Mouse (Mus musculus) midbrain, embryonic 11.5 days (tissue): ENCODE data around the gene Zdhhc13. TPM values are rescaled to one million over a fixed set of nuclear protein-coding genes. Genes with fewer than 3 reads are reported as not detected.

Experiments used
- ATAC-seq: fragments of 200-750 bp; cut with Nextera tagmentation; 2 replicates; pipeline ENCODE4 v1.8.0; 2017; ENCODE audit warnings: moderate TSS enrichment, moderate library complexity; ENCODE audit not compliant: low FRiP score
- DNase-seq: peaks from one replicate; pipeline ENCODE4 v3.0.0; 2015; ENCODE audit warnings: low spot score; ENCODE audit errors: missing footprints
- H3K27ac ChIP-seq: fragments of 300-500 bp; sonication (generic); 2 replicates; pipeline ENCODE4 v1.5.1; 2014; ENCODE audit warnings: low read depth, low read length
- H3K27me3 ChIP-seq: fragments of 300-500 bp; sonication (generic); 2 replicates; pipeline ENCODE4 v1.6.1; 2014; ENCODE audit warnings: mild to moderate bottlenecking, low read length, moderate library complexity, mixed read lengths; ENCODE audit not compliant: control insufficient read depth, insufficient read depth
- H3K36me3 ChIP-seq: fragments of 300-500 bp; sonication (generic); 2 replicates; pipeline ENCODE4 v1.6.1; 2014; ENCODE audit warnings: mild to moderate bottlenecking, low read length, moderate library complexity, mixed read lengths; ENCODE audit not compliant: control insufficient read depth, insufficient read depth
- H3K4me1 ChIP-seq: fragments of 300-500 bp; sonication (generic); 2 replicates; pipeline ENCODE4 v1.6.1; 2014; ENCODE audit warnings: low read length; ENCODE audit not compliant: control insufficient read depth, insufficient read depth
- H3K4me2 ChIP-seq: fragments of 300-500 bp; sonication (generic); 2 replicates; pipeline ENCODE4 v1.6.1; 2014; ENCODE audit warnings: mild to moderate bottlenecking, moderate library complexity
- H3K4me3 ChIP-seq: fragments of 300-500 bp; sonication (generic); 2 replicates; pipeline ENCODE4 v1.5.1; 2014; ENCODE audit warnings: low read depth, low read length
- H3K9ac ChIP-seq: fragments of 300-500 bp; sonication (generic); 2 replicates; pipeline ENCODE4 v1.6.1; 2014; ENCODE audit warnings: low read length
- H3K9me3 ChIP-seq: fragments of 300-500 bp; sonication (generic); 2 replicates; pipeline ENCODE4 v1.6.1; 2016; ENCODE audit warnings: low read length; ENCODE audit not compliant: control insufficient read depth
- WGBS: fragments of 180-500 bp; shearing (Covaris S2); extraction: QIAGEN DNeasy Blood & Tissue Kit; methylation state at CpG from one replicate; pipeline ENCODE4 v1.1.7; 2014; 5-methylcytosine and 5-hydroxymethylcytosine counted together
- polyA plus RNA-seq: library from polyadenylated mRNA; unstranded; fragments of >200 nt; fragmentation: Nextera tagmentation; extraction: Ambion mirVana; gene quantifications from 2 replicates; pipeline ENCODE4 v1.2.1, GENCODE M21; 2014

Zdhhc13 gene
- polyA plus RNA-seq, 1 experiment from 2014 or later: 37.4 TPM

DNA sequence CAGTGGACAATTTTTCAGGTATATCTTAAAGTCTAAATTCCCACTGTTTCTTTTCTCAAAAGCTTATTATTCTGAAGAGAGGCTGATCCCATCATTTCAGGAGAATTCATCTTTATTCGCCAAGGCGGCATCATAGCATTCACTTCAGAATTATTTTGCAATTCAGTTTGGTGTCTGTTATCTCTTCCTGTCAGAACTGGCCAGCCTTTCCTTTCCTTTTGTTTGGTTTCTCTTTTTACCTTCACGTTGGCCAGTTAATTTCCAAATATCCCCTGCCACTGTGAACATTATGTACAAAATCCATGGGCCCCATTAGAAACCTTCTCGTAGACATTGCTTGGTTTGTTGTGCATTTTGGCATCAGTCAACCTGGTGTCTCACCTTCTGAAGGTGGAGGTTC, 70.6 kb downstream of the Zdhhc13 start:
- H3K27ac ChIP-seq: no peak overlapping the region
- no peak overlapping the region for H3K4me2 ChIP-seq
- H3K36me3 ChIP-seq: no peaks in the 10 kb centered on the region
- no peaks in the 10 kb centered on the region for H3K9me3 ChIP-seq
- H3K4me1 ChIP-seq: no peaks in the 10 kb centered on the region
- 94% methylated on average over 4 of the region's 4 CpGs for WGBS
- no peak overlapping the region for H3K4me3 ChIP-seq
- ATAC-seq: no peak
- H3K9ac ChIP-seq: no peak overlapping the region
- DNase-seq: no peak
- no peaks in the 10 kb centered on the region for H3K27me3 ChIP-seq

DNA sequence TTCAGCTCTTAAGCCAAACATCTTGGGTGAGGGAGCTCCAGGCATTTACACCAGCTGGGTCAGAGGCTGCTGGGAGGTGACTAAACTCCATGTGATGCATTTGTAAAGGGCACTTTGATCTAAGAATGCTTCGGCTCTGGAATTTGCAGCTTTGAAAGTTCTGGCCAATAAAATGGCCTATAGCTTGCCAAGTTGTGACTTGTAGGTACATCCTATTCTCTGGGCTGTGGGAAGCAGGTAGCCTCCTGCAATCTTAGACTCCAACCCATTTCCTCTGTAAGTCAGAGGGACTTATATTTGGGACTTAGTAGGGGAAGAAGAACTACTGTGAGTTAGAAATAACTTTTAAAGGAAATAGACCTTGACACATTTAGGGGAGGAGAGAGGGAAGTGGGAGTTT, 72.1 kb downstream of the Zdhhc13 start:
- Histone ChIP-seq H3K9me3 (no peaks in the 10 kb centered on the region), H3K27me3 (no peaks in the 10 kb centered on the region), H3K4me2 (no peak overlapping the region), H3K4me3 (no peak overlapping the region), H3K4me1 (no peaks in the 10 kb centered on the region), H3K27ac (no peak overlapping the region), H3K9ac (no peak overlapping the region), H3K36me3 (no peaks in the 10 kb centered on the region; the same call in 1 of the 2 replicates)
- ATAC-seq (no peak), DNase-seq (no peak)
- 71% methylated on average over 1 of the region's 1 CpGs for WGBS

DNA sequence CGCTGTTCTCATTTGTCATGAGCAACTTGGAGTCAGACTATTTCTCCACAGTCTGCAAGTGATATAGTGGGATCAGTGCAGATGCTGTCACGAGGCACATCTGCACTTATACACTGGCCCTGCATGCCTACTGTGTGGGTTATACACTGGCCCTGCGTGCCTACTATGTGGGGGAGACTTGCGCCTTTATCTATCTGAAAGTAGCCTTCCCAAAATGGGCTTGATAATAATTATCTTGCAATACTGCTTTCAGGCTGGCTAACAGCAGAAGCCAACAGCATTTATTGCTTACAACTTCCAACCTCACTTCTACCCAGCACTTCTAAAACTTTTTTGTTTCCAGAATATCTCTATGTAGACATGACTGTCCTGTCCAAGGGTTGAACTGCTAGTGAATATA, 73.0 kb downstream of the Zdhhc13 start:
- DNase-seq (no peak), ATAC-seq (no peak)
- no peak overlapping the region for H3K4me2 ChIP-seq
- H3K9me3 ChIP-seq: no peaks in the 10 kb centered on the region
- no peak overlapping the region for H3K4me3 ChIP-seq
- 92% methylated on average over 4 of the region's 4 CpGs for WGBS
- no peaks in the 10 kb centered on the region; the same call in 1 of the 2 replicates for H3K36me3 ChIP-seq
- H3K4me1 ChIP-seq: no peaks in the 10 kb centered on the region
- no peak overlapping the region for H3K9ac ChIP-seq
- no peak overlapping the region for H3K27ac ChIP-seq
- H3K27me3 ChIP-seq: no peaks in the 10 kb centered on the region

GRCm38 (mm10) chr7:48864199-48864598, 75.4 kb downstream of the Zdhhc13 start:
- H3K9me3 ChIP-seq: no peaks in the 10 kb centered on the region
- no peak overlapping the region for H3K4me2 ChIP-seq
- DNase-seq (no peak), ATAC-seq (no peak)
- H3K4me3 ChIP-seq: no peak overlapping the region
- no peaks in the 10 kb centered on the region for H3K27me3 ChIP-seq
- H3K27ac ChIP-seq: no peak overlapping the region
- H3K36me3 ChIP-seq: peaks cover 6% of the 10 kb centered on the region; the same call in 1 of the 2 replicates
- H3K4me1 ChIP-seq: no peaks in the 10 kb centered on the region
- no peak overlapping the region for H3K9ac ChIP-seq

DNA sequence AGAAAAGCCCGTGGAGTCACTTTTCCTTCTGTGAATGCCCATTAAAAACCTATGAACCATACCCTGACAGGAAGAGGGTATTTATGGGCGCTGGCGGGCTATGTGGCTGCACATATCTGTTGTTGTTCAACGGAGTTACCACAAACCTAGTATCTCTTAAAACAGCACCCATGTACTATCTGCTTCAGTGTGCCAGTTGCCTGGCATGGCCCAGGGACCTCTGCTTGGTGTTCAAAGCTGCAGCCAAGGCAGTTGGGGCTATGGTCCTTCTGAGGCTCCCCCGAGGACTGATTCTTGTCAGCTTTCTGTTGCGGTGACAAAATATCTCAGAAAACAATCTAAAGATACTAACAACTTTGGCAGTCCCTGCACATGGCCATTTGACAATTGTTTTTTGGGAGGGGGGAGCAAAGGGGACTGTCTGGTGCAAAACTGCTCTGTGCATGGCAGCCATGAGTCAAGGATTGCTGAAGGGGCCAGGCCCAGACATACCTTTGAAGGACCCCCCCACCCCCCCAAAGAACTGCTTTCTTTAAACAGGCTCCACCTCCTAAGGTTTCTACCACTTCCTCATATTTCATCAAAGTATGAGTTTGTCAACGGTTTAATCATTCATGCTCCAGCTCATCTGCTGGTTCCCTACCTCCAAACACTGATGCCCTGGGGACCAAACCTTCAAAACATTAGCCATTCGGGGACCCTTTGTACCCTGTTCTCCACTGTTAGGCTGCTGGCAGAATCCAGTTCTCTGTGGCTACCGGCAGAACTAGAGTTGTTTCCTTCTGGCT, 76.1 kb downstream of the Zdhhc13 start:
- ATAC-seq (no peak), DNase-seq (no peak)
- Histone ChIP-seq H3K9ac (no peak overlapping the region), H3K9me3 (no peaks in the 10 kb centered on the region), H3K4me3 (no peak overlapping the region), H3K27me3 (no peaks in the 10 kb centered on the region), H3K36me3 (peaks cover 8% of the 10 kb centered on the region), H3K4me1 (no peaks in the 10 kb centered on the region), H3K27ac (no peak overlapping the region), H3K4me2 (no peak overlapping the region)
- WGBS: 95% methylated on average over 9 of the region's 9 CpGs

DNA sequence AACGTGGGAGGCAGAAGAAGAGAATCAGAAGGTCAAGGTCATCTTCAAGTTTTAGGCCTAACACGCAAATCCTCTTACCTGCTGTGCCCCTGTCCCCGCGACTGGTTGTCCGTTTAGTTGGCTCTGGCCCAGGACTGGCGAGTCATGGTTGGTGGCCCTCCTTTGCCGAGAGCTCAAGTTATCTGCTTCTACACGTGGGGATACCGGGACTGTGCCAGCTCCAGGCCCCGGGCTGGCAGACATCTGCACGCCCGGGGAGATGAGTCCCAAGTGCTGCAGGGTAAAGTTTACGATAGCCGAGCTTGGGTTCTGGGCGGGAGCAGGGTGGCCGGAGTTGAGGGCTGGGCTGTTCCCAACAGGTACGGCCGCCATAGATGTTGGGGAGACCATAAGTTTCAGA, 78.8 kb downstream of the Zdhhc13 start:
- H3K4me3 ChIP-seq: no peak overlapping the region
- H3K27me3 ChIP-seq: no peaks in the 10 kb centered on the region
- H3K9me3 ChIP-seq: no peaks in the 10 kb centered on the region
- no peak overlapping the region for H3K27ac ChIP-seq
- no peak overlapping the region for H3K4me2 ChIP-seq
- ATAC-seq: no peak
- H3K36me3 ChIP-seq: peaks cover 33% of the 10 kb centered on the region
- DNase-seq: no peak
- no peak overlapping the region for H3K9ac ChIP-seq
- no peaks in the 10 kb centered on the region for H3K4me1 ChIP-seq
- 96% methylated on average over 18 of the region's 18 CpGs for WGBS

DNA sequence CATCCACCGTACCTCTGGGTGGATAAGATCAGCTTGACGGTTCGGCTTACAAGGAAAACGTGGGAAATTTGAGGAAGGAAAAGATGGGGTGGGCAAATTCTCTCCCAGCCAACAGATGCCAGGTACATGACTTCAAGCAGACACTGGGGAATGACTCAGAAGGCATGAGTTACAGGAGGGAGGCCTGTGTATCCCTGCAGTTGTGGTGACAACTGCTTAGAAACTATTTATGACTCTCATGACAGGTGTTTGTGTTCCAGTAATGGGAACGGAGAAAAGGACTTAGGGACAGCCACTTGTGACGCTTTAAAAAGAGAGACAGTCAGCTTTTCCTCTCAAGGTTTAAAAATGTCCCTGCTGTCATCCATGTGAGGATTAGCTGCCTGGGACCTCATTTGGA, 81.3 kb downstream of the Zdhhc13 start:
- H3K9me3 ChIP-seq: no peaks in the 10 kb centered on the region
- 94% methylated on average over 6 of the region's 6 CpGs for WGBS
- no peaks in the 10 kb centered on the region for H3K27me3 ChIP-seq
- H3K36me3 ChIP-seq: peaks cover 40% of the 10 kb centered on the region
- no peak for ATAC-seq
- H3K4me1 ChIP-seq: no peaks in the 10 kb centered on the region
- no peak overlapping the region for H3K4me2 ChIP-seq
- no peak for DNase-seq
- no peak overlapping the region for H3K27ac ChIP-seq
- no peak overlapping the region for H3K4me3 ChIP-seq
- H3K9ac ChIP-seq: no peak overlapping the region

GRCm38 (mm10) chr7:48870579-48871180, 81.9 kb downstream of the Zdhhc13 start:
- no peaks in the 10 kb centered on the region for H3K4me1 ChIP-seq
- H3K4me2 ChIP-seq: no peak overlapping the region
- no peak for DNase-seq
- no peaks in the 10 kb centered on the region for H3K27me3 ChIP-seq
- no peak overlapping the region for H3K4me3 ChIP-seq
- no peak for ATAC-seq
- WGBS: 95% methylated on average over 21 of the region's 21 CpGs
- H3K9me3 ChIP-seq: no peaks in the 10 kb centered on the region
- no peak overlapping the region for H3K27ac ChIP-seq
- peaks cover 46% of the 10 kb centered on the region for H3K36me3 ChIP-seq
- H3K9ac ChIP-seq: no peak overlapping the region

DNA sequence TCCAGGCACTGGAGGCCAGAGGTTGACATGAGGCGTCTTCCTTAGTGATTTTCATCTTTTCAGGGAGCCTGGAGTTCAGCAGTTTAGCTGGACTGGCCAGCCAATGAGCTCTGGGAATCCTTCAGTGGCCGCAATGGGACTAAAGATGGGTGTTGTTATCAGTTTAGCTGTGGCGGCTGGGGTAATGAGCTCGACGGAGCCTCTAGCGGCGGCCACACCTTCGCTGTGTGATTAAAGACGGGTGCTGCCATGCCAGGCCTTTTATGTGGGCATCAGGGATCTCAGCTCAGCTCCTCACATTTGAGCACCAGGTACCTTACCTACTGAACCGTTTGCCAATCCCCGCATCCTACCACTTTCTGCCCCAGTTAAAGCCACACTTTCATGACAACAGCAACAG, 82.5 kb downstream of the Zdhhc13 start:
- WGBS: 93% methylated on average over 11 of the region's 11 CpGs
- H3K9ac ChIP-seq: no peak overlapping the region
- no peak overlapping the region for H3K27ac ChIP-seq
- no peak overlapping the region for H3K4me3 ChIP-seq
- peaks cover 50% of the 10 kb centered on the region for H3K36me3 ChIP-seq
- H3K4me1 ChIP-seq: no peaks in the 10 kb centered on the region
- H3K4me2 ChIP-seq: no peak overlapping the region
- H3K27me3 ChIP-seq: no peaks in the 10 kb centered on the region
- no peak for DNase-seq
- no peaks in the 10 kb centered on the region for H3K9me3 ChIP-seq
- ATAC-seq: no peak
